Mouse (Mus musculus) fibroblast of lung, adult 2 months (primary cell): Measurements from ENCODE around the gene Drg2.
"Not testable (repeated sequence)": the region's sequence is repeated elsewhere in the genome, so short reads cannot be mapped to it uniquely, and the experiment has no call there.

ENCODE experiments used
- DNase-seq: peaks from one replicate; pipeline ENCODE4 v3.0.0-alpha.2; 2011; ENCODE audit warnings: low read depth

Drg2 gene

DNA sequence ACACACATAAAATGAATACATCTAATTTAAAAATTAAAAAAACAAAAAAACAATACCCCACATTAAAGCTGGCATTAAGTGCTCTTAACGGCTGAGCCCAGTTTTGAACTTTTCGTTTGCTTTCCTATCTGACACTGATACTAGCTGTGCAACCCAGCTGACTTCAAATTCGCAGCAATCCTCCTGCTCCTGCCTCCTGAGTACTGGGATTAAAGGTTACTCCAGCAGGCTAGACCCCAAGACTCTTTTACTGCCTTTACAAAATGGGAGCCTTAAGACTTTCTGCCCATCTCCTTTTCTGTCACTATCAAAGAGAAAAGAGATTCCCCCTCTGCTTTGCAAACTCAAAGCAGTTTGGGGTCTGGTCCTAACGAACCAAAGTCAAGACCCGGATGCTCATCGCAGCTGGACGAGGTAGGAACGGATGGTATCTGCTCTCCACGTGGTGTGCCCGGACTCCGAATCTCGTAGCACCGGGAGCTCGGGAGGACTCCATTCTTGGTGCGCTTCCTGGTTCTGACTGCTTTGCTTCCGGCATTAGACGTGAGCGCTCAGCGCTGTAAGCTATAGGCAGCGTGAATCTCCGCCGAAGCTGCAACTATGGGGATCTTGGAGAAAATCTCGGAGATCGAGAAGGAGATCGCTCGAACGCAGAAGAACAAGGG lies at the start of gene Drg2:
Gene Drg2 (plus strand): TSS at position 512 of the 665 bp plus-strand sequence.
- peak; percentile 84 for DNase-seq

GRCm38 (mm10) chr11:60406606-60407005 lies 47.8 kb upstream of the Drg2 start:
- no peak for DNase-seq

- DNase-seq: peak; percentile 49
Measured at GRCm38 (mm10) chr11:60412173-60412572, 42.2 kb upstream of the Drg2 start.

- DNase-seq: no peak
Measured at GRCm38 (mm10) chr11:60412921-60413320, 41.5 kb upstream of the Drg2 start.

DNA sequence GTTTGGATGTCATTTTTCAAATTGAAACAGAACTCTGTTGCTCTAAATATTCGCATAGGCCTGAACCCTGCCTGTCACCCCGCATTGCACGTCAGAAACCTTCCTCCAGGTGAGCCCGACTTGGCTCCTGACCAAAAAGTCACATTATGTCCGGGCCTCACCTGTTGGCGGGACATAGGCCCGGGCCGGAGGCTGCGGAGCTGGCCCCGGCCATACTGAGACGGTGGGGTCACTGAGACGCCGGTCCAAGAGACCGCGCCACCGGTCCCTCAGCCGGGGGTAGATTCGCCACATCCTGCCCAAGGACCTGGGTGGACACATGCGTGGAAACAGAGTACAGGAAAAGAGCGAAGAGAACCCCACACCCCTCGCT lies 37.8 kb upstream of the Drg2 start:
- no peak for DNase-seq

DNA sequence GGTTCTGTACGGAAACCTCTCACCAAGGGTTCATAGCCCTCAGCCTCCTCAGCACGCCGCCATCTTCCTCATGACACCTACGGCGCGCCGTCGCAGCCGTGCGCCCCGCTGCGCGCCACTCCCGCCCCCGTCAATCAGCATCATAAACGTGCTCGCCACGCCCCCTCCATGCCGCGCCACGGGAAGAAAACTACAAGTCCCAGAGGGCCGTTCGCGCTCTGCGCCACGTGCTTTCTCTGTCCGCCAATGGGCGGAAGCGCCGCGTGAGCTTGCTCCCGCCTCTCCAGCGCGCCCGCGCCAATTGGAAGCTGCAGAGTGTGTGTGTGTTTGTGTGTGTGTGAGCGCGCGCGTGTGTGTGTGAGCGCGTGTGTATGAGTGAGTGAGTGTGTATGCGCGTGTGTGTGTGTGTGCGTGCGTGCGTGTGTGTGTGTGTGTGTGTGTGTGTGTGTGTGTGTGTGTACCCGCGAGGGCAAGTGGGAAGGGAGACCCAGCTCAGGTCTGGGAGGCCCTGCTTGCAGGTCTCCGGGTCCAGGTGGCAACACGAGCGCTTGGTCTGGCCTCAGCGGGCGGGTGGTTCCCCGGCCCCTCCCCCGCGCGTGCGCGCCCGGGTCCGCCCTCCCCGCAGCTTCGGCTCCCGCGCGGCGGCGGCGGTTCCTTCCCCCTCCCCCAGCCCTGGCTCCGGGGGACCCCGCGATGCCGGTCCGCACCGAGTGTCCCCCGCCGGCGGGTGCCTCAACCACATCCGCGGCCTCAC lies 37.3 kb upstream of the Drg2 start, which contains the start of gene Gid4:
Gene Gid4 (plus strand): TSS at position 183 of the 754 bp plus-strand sequence.
- peak; percentile 98 for DNase-seq

GRCm38 (mm10) chr11:60417717-60418472 lies 36.5 kb upstream of the Drg2 start, which contains the start of gene Atpaf2:
Atpaf2 (minus strand) TSS chr11:60418457.
- DNase-seq: no peak

GRCm38 (mm10) chr11:60418473-60418803 lies 36.0 kb upstream of the Drg2 start:
- DNase-seq: no peak

DNA sequence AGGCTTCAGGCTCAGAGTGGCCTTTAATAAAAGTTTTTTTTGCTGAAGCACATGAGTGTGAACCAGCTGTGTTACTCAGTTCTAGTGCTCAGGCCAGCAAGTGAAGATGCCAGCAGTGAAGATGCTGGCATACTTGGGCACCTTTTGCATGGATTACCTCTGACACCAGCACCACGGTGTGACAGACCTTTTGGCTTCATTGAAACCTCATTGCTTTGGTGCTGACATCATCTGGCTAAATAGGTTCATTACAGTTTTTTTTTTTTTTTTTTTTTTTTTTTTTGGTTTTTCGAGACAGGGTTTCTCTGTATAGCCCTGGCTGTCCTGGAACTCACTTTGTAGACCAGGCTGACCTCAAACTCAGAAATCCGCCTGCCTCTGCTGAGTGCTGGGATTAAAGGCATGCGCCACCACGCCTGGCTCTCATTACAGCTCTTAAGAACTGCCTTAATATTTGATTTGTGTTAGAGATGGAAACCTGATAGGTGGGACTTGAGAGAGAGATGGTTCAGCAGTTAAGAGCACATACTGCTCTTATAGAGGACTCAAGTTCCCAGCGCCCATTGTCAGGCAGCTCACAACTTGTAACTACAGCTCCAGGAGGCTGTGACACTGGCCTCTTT lies 32.2 kb upstream of the Drg2 start:
- DNase-seq: no peak

DNA sequence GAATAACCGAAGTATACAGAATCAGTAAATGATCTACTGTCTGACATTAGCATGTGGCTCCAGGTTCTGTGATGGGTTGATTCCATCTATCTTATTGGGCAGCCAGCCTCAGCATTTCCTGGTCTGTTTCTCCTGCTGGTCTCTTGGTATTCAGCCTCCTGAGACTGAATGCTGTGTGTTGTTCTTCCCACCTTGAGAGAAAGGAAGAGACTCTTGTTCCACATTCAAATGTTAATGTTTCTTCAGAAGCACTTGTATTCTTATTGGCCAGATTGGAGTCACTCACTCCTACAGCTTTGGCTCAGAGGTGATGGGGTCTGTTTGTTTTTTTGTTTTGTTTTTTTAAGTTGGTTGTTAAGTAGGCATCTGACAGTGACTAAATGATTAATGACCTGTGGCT lies 31.4 kb upstream of the Drg2 start:
- no peak for DNase-seq

- no peak for DNase-seq
Measured at GRCm38 (mm10) chr11:60426417-60426816, 28.0 kb upstream of the Drg2 start.

DNA sequence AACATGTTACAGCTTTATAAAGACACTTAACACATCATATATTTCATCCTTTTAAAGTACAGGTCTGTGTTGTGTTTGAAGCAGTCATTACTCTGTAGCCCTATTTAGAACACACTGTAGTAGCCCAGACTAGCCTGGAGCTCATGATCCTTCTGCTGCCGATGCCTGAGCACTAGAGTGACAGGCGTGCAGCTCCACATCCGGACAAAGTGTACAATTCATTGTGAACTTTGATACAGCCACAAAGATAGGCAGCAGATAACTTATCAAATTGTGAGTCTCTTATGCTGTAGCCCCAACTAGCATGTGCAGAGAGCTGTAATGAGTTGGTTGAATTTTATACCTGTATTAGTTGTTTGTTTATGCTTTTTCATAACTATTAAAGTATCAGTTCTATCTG lies 26.8 kb upstream of the Drg2 start:
- no peak for DNase-seq

DNA sequence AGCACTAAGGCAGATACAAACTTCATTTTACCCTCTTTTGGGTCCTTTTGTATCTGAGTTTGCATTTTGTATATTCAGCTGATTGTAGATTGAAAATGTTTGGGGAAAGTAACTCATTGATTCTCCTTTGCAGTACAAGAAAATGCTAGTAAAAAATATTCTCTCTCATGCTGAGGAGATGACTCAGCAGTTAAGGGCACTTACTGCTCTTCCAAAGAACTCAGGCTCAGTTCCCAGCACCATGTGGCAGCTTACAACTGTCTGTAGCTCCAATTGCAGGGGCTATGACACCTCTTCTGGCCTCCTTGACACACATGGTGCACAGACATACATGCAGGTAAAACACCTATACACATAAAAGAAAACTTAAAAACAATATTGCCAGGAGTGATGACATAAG lies 20.9 kb upstream of the Drg2 start:
- DNase-seq: no peak

GRCm38 (mm10) chr11:60435133-60435532 lies 19.3 kb upstream of the Drg2 start:
- no peak for DNase-seq

- peak; percentile 53 for DNase-seq
Measured at GRCm38 (mm10) chr11:60436618-60437017, 17.8 kb upstream of the Drg2 start.

DNA sequence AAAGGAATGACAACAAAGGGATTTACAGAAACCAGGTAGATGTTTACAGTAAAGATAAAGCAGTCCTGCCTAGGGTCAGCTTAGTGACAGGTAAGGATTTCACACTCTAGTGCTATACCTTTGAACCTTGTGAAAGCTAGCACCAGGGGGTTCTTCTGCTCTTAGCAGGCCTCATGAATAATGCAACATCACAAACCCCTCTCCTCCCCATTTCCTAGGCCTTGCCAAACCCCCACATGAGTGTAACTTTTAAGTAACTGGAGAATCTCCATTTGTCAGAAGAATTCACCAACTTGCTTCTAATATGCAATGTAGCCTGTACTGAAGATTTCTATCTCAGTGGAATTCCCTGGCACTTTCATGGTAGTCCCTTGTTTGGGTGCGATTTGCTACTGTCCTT lies 14.8 kb upstream of the Drg2 start:
- DNase-seq: not testable (repeated sequence)

DNA sequence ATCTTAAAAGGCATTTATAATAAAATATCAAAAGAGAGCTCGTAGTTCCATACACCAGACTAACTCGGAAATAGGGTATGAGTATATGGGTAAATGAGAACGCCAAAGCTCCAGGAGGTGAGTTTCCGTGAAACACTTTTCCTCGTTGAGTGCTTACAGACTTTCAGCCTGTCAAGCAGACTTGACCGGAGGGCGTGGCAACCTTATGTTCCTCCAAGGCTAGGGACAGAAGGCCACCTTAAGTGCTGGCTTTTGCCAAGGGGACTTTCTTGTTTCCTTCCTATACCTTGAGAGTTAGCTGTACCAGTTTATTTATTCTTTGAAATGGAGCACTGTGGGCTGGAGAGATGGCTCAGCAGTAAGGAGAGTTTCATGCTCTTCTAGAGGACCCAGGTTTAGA lies 14.2 kb upstream of the Drg2 start:
- DNase-seq: no peak

DNA sequence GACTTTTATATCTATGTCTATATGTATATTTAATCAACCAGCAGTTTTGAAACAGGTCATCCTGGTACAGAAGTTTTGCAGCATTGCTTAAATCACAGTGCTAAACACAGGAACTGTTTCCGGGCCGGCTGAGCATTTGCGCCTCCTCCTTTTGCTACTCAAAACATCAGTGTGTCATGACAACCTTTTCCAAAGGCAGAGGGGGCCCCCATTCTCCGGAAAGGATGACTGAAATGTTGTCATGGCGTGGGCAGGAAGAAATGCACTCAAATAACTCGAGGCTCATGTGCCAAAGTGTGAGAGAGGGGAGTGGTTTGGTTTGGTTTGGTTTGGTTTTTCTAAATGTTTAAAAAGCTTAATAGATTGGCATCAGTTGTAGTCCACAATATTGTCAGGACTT lies 11.5 kb upstream of the Drg2 start:
- no peak for DNase-seq

DNA sequence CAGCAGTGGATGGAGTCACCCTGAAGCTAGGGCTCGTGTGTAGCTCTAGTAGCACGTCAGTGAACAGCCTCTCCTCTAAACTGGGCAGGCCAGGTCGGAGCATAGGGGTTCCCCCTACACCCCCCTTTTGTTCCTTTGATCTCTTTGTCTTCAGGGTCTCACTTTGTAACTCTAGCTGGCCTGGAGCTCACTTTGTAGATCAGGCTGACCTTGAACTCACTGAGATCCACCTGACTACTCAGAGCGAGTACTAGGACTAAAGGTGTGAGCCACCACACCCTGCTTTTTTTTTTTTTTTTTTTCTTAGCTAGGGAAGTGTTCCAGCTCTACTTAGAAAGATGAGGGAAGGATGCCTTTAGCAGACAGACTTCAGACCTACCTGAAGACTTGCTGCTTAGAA lies 10.4 kb upstream of the Drg2 start:
- no peak for DNase-seq

DNA sequence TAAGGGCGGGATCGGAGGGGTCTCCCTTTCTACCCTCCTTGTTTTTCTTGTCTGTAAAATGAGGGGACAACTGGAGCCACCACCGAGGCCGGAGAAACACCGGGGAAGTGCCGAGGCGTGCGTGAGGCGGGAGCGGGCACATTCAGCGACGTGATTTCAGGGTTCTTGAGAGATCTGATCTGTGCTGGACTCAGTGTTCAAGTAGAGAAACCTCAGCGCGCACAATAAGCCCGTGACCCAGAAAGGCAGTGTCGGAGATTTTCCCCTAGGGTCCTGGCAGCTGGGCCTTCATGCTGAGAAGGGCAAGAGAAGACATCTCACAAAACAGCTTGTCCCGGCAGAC lies 325 bp downstream of the Drg2 start:
- DNase-seq: no peak

GRCm38 (mm10) chr11:60457973-60458372 lies 3.6 kb downstream of the Drg2 start:
- no peak for DNase-seq

DNA sequence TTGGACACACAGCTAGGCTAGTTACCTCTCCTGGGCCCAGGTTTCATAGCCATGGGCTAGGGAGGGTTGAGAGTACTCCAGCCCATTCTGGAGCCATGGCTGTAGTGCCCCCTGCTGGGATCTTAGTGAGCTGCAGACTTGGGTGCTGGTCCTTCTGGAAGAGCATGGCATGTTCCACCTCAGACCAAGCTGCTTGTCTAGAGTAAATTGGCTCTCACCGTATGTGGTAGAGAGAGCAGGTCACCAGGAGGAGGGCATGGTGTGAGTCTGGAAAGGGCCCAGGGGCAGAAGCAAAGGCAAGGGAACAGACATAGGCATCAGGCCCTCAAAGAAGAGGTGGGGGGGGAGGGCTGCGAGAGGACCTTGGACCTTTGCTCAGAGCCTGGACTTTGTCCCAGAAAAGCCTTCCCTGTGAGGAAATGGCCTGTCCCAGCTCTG lies 11.6 kb downstream of the Drg2 start:
- DNase-seq: peak; percentile 15

DNA sequence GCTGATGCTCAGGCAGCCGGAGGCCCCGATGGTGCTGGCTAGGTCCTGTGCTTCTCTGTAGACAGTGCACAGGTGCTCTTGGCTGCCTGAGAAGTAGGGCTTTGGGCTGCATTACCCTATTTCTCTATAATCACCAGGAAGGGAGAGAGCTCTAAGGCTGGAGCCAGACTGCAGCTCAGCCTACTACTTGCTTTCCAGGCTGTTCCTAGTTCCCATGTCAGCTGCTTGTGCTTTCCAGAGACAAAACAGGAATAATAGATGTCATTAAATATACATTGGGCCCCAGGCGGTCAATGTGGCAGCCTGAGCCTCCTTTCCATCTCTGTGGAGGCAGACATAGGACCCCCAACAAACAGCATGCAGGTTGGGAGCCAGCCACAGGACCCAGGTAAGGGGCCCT lies 14.6 kb downstream of the Drg2 start, which contains the start of gene Myo15:
Gene Myo15 (plus strand): TSS at position 301 of the 400 bp plus-strand sequence.
- DNase-seq: no peak
